Mouse (Mus musculus): ENCODE data around the gene Lrrc3.

Gene Lrrc3

DNA sequence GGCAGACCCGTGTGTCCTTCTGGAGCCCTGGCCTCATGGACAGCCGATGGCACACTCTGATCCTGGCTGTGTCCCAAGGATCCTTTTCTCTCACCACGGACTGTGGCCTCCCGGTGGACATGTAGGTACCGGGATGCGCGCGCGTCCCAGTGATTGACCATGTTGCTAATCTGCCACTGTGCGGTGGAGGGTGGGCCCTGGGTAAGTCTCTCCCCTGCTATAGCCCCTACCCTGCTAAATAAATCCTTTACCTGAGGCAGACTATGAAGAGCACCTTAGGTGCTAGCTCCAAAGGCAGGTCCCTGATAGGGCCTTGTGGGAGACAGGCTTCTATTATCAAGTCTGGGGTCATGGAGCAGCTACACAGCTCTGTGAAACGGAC, 37.6 kb downstream of the Lrrc3 start:
- DNase-seq = no peak

DNA sequence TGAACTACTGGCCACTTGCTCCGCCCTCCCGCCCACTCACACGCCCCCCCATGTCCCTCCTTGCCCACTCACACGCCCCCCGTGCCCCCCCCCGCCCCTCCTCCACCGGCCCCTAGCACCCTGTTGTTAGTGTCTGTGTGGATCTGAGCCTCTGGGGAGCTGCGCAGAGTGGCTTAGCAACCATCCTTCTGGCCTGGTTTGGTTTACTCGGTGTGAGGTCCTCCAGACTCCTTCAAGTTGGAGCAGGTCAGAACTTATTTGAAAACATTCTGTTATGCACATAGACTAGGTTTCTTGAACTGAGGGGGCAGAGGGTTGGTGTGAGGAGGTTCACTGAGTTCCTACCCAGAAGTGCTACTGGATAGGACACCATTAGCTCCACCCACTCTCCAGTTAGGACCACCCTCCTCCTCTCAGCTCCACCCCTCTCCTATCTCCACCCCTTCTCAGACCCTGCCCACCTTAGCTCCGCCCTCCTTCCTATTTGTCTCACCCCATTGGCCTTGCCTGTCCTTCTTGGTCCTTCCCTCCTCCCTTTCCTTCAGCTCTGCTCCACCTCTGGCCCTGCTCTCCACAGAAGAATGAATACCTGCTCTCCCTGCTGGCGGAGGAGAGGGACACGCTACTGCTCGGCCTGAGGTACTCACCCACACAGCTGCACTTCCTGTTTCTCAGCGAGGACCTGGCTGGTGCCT, 38.1 kb downstream of the Lrrc3 start:
- DNase-seq = peak; percentile 16

- no peak for DNase-seq
Measured at GRCm38 (mm10) chr10:77861675-77862074, 40.7 kb downstream of the Lrrc3 start, which contains the start of gene Gm3285. Gene Gm3285, plus strand, starts transcription at chr10:77861975.

- no peak for DNase-seq
Measured at GRCm38 (mm10) chr10:77852559-77852958, 49.8 kb downstream of the Lrrc3 start, which contains the start of gene Gm10318. Gene Gm10318, plus strand, starts transcription at chr10:77852859.
